Mouse (Mus musculus) small intestine, adult 2 months (tissue): ENCODE measurements at regions not wholly inside any gene's neighbourhood (a gene's known extent, or its start where the extent isn't known, plus 50 kb on each side); places are given as distances from the start of the nearest gene placed in this dataset.

Source experiments
- CTCF ChIP-seq: fragments of 200-500 bp; IDR thresholded peaks from 2 replicates; pipeline ENCODE4 v1.5.1; 2012; ENCODE audit warnings: low read depth, mild to moderate bottlenecking, control low read depth, inconsistent platforms, low read length, moderate library complexity, mixed read lengths; ENCODE audit not compliant: insufficient replicate concordance, insufficient read length; ENCODE audit errors: extremely low read depth
- POLR2A ChIP-seq: fragments of 200-500 bp; IDR thresholded peaks from 2 replicates; pipeline ENCODE4 v1.6.1; 2012; ENCODE audit warnings: low read depth, mild to moderate bottlenecking, control low read depth, inconsistent platforms, low read length, moderate library complexity

DNA sequence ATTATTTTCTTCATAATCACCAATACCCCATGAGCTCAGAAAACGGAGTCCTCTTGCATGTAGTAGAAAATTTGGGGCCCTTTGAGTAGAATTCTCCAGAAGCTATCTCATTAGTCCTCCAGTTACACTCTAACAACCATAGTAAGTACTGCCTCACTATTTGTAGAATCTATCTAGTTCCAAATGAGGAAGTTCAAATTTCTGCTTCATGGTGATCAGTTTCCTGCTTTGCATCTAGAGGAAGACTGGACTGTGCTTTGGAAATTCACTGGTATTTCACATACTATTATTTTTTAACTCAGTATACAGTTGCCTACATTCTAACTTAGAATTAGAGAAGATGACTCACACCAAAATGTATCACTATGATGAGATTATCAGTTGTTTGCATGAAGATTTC lies 1018.7 kb downstream of the Adam6a start:
- no peak for TF ChIP-seq CTCF
- no peak for TF ChIP-seq POLR2A
